Mouse (Mus musculus): Measurements from ENCODE around the gene Emc10. TPM values are rescaled to one million over a fixed set of nuclear protein-coding genes. Genes with fewer than 3 reads are reported as not detected.

Gene Emc10
- polyA plus RNA-seq, 1 experiment, result 406 TPM

DNA sequence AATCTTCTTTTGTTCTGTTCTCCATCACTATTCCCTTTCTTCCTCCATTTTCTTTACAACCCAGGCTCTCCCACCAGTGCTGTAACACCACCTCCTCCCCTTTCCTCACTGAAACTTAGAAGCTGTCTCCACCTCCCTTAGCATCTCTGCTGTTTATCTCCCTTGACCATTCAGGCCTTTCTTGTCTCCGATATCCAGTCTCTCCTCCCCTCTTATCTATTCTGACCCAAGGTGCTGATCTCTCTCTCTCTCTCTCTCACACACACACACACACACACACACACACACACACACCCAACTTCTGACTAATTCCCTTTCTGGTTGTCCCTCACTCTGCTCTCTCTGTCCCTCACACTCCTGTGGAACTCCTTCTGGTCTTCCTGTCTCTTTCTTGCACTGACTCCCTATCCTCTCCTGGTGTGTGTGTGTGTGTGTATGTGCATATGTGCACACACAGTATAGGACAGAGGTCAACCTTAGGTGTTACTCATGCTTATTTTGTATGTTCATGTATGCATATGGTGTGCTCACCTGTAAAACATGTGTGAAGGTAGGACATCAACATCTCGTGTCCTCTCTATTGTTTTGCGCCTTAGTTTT lies 13.4 kb downstream of the Emc10 start:
- no peak for TF ChIP-seq CTCF (IDR thresholded peaks at IDR 0.05; ENCODE audit: borderline replicate concordance, control insufficient read depth, extremely low read depth, insufficient read depth, low read length, poor library complexity)
- TF ChIP-seq POLR2A (IDR thresholded peaks at IDR 0.05; ENCODE audit: control insufficient read depth, extremely low read depth, insufficient read depth, low read length, poor library complexity), result no peak
- 72% methylated on average over 3 of the region's 3 CpGs for WGBS
- H3K4me3 ChIP-seq (ENCODE audit: control insufficient read depth, insufficient read depth, low read length), result no peak overlapping the region
- no peak for DNase-seq
- no peak overlapping the region for H3K27ac ChIP-seq (ENCODE audit: control insufficient read depth, insufficient read depth, low read length)
- H3K36me3 ChIP-seq (ENCODE audit: control insufficient read depth, insufficient read depth, low read length), result no peaks in the 10 kb centered on the region
- no peaks in the 10 kb centered on the region; the same call in 1 of the 2 replicates for H3K27me3 ChIP-seq (ENCODE audit: control insufficient read depth, insufficient read depth, low read length)
- H3K4me1 ChIP-seq (replicated peaks; ENCODE audit: control insufficient read depth, insufficient read depth, low read length), result no peaks in the 10 kb centered on the region

DNA sequence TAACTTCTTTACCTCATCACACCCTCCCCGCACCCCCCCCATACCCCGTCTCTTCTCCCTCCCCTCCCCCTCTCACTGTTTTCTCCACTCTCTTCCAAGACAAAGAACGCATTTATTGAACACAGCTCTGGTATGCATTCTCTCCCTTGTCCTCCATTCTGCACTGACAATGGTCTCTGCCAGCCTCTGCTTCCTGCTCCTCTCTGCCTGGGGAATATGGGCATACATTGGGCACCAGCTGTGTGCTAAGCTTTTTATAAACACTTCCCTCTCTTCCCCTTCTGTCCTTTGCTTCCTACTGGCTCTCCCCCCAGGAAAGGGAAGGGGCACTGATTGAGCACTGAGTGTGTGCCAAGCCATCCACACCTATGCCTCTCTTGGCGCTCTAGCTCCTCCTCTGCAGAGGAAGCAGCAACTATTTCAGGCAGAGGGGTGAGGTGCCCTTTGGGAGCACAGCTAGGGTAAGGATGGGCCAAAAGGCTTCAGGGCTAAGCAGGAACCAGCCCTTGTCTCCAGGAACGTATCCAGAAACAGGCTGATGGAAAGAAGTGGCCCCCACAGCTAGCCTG lies 21.2 kb downstream of the Emc10 start:
- H3K27ac ChIP-seq (ENCODE audit: control insufficient read depth, insufficient read depth, low read length), result no peak overlapping the region
- TF ChIP-seq POLR2A (IDR thresholded peaks at IDR 0.05; ENCODE audit: control insufficient read depth, extremely low read depth, insufficient read depth, low read length, poor library complexity) (no peak), CTCF (IDR thresholded peaks at IDR 0.05; ENCODE audit: borderline replicate concordance, control insufficient read depth, extremely low read depth, insufficient read depth, low read length, poor library complexity) (no peak)
- no peaks in the 10 kb centered on the region for H3K36me3 ChIP-seq (ENCODE audit: control insufficient read depth, insufficient read depth, low read length)
- H3K4me3 ChIP-seq (ENCODE audit: control insufficient read depth, insufficient read depth, low read length), result no peak overlapping the region
- WGBS, result 41% methylated on average over 5 of the region's 5 CpGs
- H3K4me1 ChIP-seq (replicated peaks; ENCODE audit: control insufficient read depth, insufficient read depth, low read length), result peaks cover 6% of the 10 kb centered on the region
- H3K27me3 ChIP-seq (ENCODE audit: control insufficient read depth, insufficient read depth, low read length), result no peaks in the 10 kb centered on the region
- DNase-seq, result no peak

DNA sequence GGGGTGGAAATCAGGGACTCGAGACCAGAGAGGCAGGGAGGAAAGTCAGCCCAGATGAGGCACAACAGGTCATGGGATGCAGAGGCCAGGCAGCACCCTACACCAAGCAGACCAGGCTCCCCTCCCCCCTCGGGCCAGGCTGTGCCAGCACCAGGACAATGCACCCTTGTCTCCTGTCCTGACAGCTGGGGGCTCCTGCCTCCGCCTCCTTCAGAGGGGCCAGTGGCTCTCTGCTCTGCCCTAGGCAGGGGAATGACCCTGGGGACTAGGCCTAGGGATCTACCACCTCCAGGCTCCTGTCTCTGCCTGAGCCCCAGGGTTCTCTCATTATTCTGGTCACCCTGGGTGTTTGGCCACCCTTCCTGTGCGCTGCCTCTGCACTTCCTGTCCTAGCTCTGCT lies 21.9 kb downstream of the Emc10 start:
- no peak for DNase-seq
- Histone ChIP-seq H3K27ac (ENCODE audit: control insufficient read depth, insufficient read depth, low read length) (no peak overlapping the region), H3K36me3 (ENCODE audit: control insufficient read depth, insufficient read depth, low read length) (no peaks in the 10 kb centered on the region), H3K4me1 (replicated peaks; ENCODE audit: control insufficient read depth, insufficient read depth, low read length) (peaks cover 6% of the 10 kb centered on the region), H3K27me3 (ENCODE audit: control insufficient read depth, insufficient read depth, low read length) (no peaks in the 10 kb centered on the region), H3K4me3 (ENCODE audit: control insufficient read depth, insufficient read depth, low read length) (no peak overlapping the region)
- 44% methylated on average over 4 of the region's 4 CpGs for WGBS
- TF ChIP-seq POLR2A (IDR thresholded peaks at IDR 0.05; ENCODE audit: control insufficient read depth, extremely low read depth, insufficient read depth, low read length, poor library complexity) (no peak), CTCF (IDR thresholded peaks at IDR 0.05; ENCODE audit: borderline replicate concordance, control insufficient read depth, extremely low read depth, insufficient read depth, low read length, poor library complexity) (no peak)

DNA sequence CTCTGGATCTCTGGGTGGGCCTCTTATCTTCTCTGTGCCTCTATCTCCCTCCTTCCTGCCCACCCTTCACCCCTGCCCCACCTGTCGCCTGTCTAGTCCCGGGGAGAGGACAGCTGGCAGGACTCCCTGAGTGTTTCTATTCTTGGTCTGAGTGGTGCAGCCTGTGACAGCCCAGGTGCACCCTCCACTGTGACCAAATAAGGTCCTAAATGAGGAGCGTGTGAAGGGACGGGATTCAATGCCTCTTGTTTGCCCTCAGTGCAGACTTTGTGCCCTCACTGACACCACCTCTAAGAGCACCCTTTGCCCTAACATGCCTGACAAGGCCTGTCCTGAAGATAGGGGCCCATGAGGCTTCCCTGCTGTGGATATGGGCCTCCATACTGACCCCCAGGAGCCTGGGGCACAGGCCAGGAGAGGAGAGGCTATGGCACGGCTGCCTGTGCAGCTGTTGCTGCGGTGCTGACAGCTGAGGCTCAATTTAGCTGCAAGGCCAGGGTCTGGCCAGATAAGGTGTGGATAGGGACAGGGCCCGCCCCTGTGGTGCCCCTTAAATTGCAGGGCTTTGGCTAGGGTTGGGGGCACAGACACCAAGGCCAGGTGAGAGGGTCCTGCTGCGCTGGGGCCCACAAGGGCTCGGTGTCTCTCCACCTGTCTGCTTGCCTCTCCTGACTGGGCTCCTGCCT lies 23.2 kb downstream of the Emc10 start:
- Histone ChIP-seq H3K4me3 (ENCODE audit: control insufficient read depth, insufficient read depth, low read length) (no peak overlapping the region), H3K27ac (ENCODE audit: control insufficient read depth, insufficient read depth, low read length) (no peak overlapping the region), H3K4me1 (replicated peaks; ENCODE audit: control insufficient read depth, insufficient read depth, low read length) (peaks cover 14% of the 10 kb centered on the region), H3K27me3 (ENCODE audit: control insufficient read depth, insufficient read depth, low read length) (no peaks in the 10 kb centered on the region), H3K36me3 (ENCODE audit: control insufficient read depth, insufficient read depth, low read length) (no peaks in the 10 kb centered on the region)
- WGBS, result 44% methylated on average over 9 of the region's 9 CpGs
- no peak for DNase-seq
- TF ChIP-seq CTCF (IDR thresholded peaks at IDR 0.05; ENCODE audit: borderline replicate concordance, control insufficient read depth, extremely low read depth, insufficient read depth, low read length, poor library complexity) (no peak), POLR2A (IDR thresholded peaks at IDR 0.05; ENCODE audit: control insufficient read depth, extremely low read depth, insufficient read depth, low read length, poor library complexity) (no peak)

DNA sequence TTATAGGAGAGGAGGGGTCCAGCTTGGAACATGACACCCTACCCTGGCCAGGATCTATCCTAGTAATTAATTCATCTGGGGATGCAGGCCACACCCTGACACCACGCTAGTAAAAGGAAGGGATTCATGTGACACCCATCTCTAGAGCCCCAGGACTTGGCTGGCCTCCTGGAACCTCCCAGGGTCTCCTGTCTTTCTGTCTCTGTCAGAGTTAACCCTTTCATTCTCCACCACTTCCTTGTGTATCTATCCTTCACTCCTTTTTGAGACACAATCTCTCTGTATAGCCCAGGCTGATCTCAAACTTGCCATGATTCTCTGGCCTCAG lies 23.8 kb downstream of the Emc10 start:
- TF ChIP-seq POLR2A (IDR thresholded peaks at IDR 0.05; ENCODE audit: control insufficient read depth, extremely low read depth, insufficient read depth, low read length, poor library complexity), result no peak
- no peak for TF ChIP-seq CTCF (IDR thresholded peaks at IDR 0.05; ENCODE audit: borderline replicate concordance, control insufficient read depth, extremely low read depth, insufficient read depth, low read length, poor library complexity)
- H3K27ac ChIP-seq (ENCODE audit: control insufficient read depth, insufficient read depth, low read length), result no peak overlapping the region
- no peaks in the 10 kb centered on the region for H3K27me3 ChIP-seq (ENCODE audit: control insufficient read depth, insufficient read depth, low read length)
- no peak overlapping the region for H3K4me3 ChIP-seq (ENCODE audit: control insufficient read depth, insufficient read depth, low read length)
- peaks cover 14% of the 10 kb centered on the region for H3K4me1 ChIP-seq (replicated peaks; ENCODE audit: control insufficient read depth, insufficient read depth, low read length)
- DNase-seq, result no peak
- 41% methylated on average over 1 of the region's 1 CpGs for WGBS
- no peaks in the 10 kb centered on the region for H3K36me3 ChIP-seq (ENCODE audit: control insufficient read depth, insufficient read depth, low read length)

DNA sequence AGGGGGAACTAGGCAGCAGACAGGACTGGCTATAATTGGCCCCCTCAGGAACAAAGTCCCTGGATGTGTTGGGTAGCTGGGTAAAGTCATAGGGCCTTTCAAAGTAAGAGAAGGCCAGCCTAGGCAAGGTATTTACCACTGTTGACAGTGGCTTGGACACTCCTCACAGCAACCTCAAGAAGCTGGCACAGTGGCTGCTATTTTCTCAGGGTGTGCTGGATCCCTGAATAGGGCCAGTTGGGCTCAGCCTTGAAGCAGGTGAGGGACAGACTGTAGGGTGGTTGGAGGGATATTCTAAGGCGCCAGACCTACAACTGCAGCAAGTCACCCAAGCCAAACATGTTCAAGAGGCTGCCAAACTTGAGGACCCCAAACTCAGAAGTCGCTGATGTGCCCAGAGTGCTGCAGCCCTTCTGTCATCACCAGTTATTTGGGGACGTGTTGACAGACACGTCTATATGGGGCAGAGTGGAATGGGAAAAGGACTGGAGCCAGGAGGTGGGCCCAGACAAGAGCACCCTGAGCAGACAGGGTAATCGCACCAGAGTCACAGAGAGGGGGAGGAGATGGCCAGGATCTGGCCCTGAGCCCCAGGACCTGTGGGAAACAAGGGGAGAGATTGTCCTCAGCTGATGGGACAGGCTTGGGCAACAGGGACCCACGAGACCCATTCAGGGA lies 24.3 kb downstream of the Emc10 start:
- Histone ChIP-seq H3K4me3 (ENCODE audit: control insufficient read depth, insufficient read depth, low read length) (no peak overlapping the region), H3K36me3 (ENCODE audit: control insufficient read depth, insufficient read depth, low read length) (no peaks in the 10 kb centered on the region), H3K4me1 (replicated peaks; ENCODE audit: control insufficient read depth, insufficient read depth, low read length) (peaks cover 14% of the 10 kb centered on the region), H3K27ac (ENCODE audit: control insufficient read depth, insufficient read depth, low read length) (no peak overlapping the region), H3K27me3 (ENCODE audit: control insufficient read depth, insufficient read depth, low read length) (no peaks in the 10 kb centered on the region)
- DNase-seq, result no peak
- WGBS, result 59% methylated on average over 6 of the region's 6 CpGs
- TF ChIP-seq POLR2A (IDR thresholded peaks at IDR 0.05; ENCODE audit: control insufficient read depth, extremely low read depth, insufficient read depth, low read length, poor library complexity) (no peak), CTCF (IDR thresholded peaks at IDR 0.05; ENCODE audit: borderline replicate concordance, control insufficient read depth, extremely low read depth, insufficient read depth, low read length, poor library complexity) (no peak)
